Mouse (Mus musculus): Measurements from ENCODE around the gene Fgfr2.

GRCm38 (mm10) chr7:130859926-130860325, 2263.2 kb downstream of the Fgfr2 start:
- TF ChIP-seq CTCF (IDR thresholded peaks at IDR 0.05; ENCODE audit: control insufficient read depth, insufficient read depth, insufficient read length) (no peak), USF1 (IDR thresholded peaks at IDR 0.05; ENCODE audit: low read depth) (no peak), MAX (IDR thresholded peaks at IDR 0.05) (no peak), CEBPB (IDR thresholded peaks at IDR 0.05; ENCODE audit: low read depth) (no peak)
